Comparison of ENCODE assay signal across 9 mouse cellular contexts in genomic region chr10:17023571-17024293, GRCm38 (mm10).
DNase-seq lines count a peak whose midpoint lies in the region; ATAC-seq and TF ChIP-seq lines count a peak whose summit lies in the region.
"Had no signal": no experiment of that assay in that cellular context is flagged by ENCODE, and none has a peak within 500 bp of the region (broad histone marks: within the 10 kb centered on the region; RNA-seq: fewer than 3 reads in every experiment).

No protein-coding gene starts in this region.

- 0 out of 2 replicates have a peak, but pooled peaks have one; percentile 40 for ATAC-seq in kidney, embryonic 15.5 days (replicated peaks; ENCODE audit: low FRiP score)
- ATAC-seq in embryonic facial prominence, embryonic 14.5 days (ENCODE audit: low read depth), result peak; percentile 74
- ATAC-seq in lung, postnatal 0 days, result no peak

- no peaks in the 10 kb centered on the region for H3K36me3 ChIP-seq in kidney, embryonic 15.5 days
- no peaks in the 10 kb centered on the region for H3K36me3 ChIP-seq in embryonic facial prominence, embryonic 14.5 days (ENCODE audit: control insufficient read depth, insufficient read depth, low read length)
- no peaks in the 10 kb centered on the region for H3K36me3 ChIP-seq in lung, postnatal 0 days (ENCODE audit: insufficient read depth, low read length)
- H3K36me3 ChIP-seq: limb, embryonic 12.5 days had no signal

- H3K4me2 ChIP-seq in kidney, embryonic 15.5 days, result no peak overlapping the region
- no peak overlapping the region for H3K4me2 ChIP-seq in embryonic facial prominence, embryonic 14.5 days (ENCODE audit: low read depth, low read length)
- H3K4me2 ChIP-seq in lung, postnatal 0 days (replicated peaks; ENCODE audit: low read depth, low read length), result no peak overlapping the region
- H3K4me2 ChIP-seq: limb, embryonic 12.5 days had no signal

- no peak for DNase-seq in kidney, postnatal 25 days
- DNase-seq in embryonic facial prominence, embryonic 14.5 days (ENCODE audit: low spot score), result peak; percentile 59
- peak; percentile 18 to 27 for DNase-seq in left cerebral cortex, adult 2 months (ENCODE audit: extremely low spot score in 1 of 2, low spot score in 2 of 2)
- DNase-seq in right cerebral cortex, postnatal 4 days, result peak; percentile 7
- DNase-seq in thymus, postnatal 14 days, result no peak
- no peak for DNase-seq in testis, postnatal 10 days (ENCODE audit: low spot score)
- DNase-seq in lung, postnatal 0 days (ENCODE audit: low spot score), result no peak

- 59% methylated on average over 13 of the region's 13 CpGs for WGBS in kidney, embryonic 15.5 days
- 53% methylated on average over 13 of the region's 13 CpGs for WGBS in embryonic facial prominence, embryonic 14.5 days
- WGBS in lung, postnatal 0 days, result 87% methylated on average over 13 of the region's 13 CpGs

- H3K9ac ChIP-seq in kidney, embryonic 15.5 days, result no peak overlapping the region
- no peak overlapping the region for H3K9ac ChIP-seq in embryonic facial prominence, embryonic 14.5 days (ENCODE audit: low read depth, low read length)
- H3K9ac ChIP-seq in lung, postnatal 0 days (replicated peaks; ENCODE audit: low read depth), result no peak overlapping the region
- H3K9ac ChIP-seq: limb, embryonic 12.5 days had no signal

- H3K27ac ChIP-seq in kidney, embryonic 15.5 days, result no peak overlapping the region
- no peak overlapping the region for H3K27ac ChIP-seq in embryonic facial prominence, embryonic 14.5 days (replicated peaks; ENCODE audit: low read depth, low read length)
- no peak overlapping the region for H3K27ac ChIP-seq in left cerebral cortex, adult 2 months
- no peak overlapping the region for H3K27ac ChIP-seq in lung, postnatal 0 days (ENCODE audit: low read length)
- H3K27ac ChIP-seq: limb, embryonic 12.5 days had no signal

- no peak for TF ChIP-seq CTCF in left cerebral cortex, adult 2 months (IDR thresholded peaks at IDR 0.05)
- TF ChIP-seq CTCF in lung, postnatal 0 days (IDR thresholded peaks at IDR 0.05), result no peak

- no peaks in the 10 kb centered on the region for H3K4me1 ChIP-seq in kidney, embryonic 15.5 days
- H3K4me1 ChIP-seq in embryonic facial prominence, embryonic 14.5 days (ENCODE audit: control insufficient read depth, insufficient read depth, low read length), result no peaks in the 10 kb centered on the region
- H3K4me1 ChIP-seq in lung, postnatal 0 days (ENCODE audit: insufficient read depth, low read depth, low read length), result no peaks in the 10 kb centered on the region

- intact Hi-C loops in left cerebral cortex, adult 2 months (cut with DNase I), result loop anchor here (5.0 kb wide), 1 partner anchor 436 kb away; no protein-coding TSS in a partner anchor

- H3K4me3 ChIP-seq in kidney, embryonic 15.5 days (replicated peaks), result no peak overlapping the region
- no peak overlapping the region for H3K4me3 ChIP-seq in embryonic facial prominence, embryonic 14.5 days (ENCODE audit: low read depth, low read length)
- H3K4me3 ChIP-seq in left cerebral cortex, adult 2 months, result no peak overlapping the region
- H3K4me3 ChIP-seq in lung, postnatal 0 days (ENCODE audit: low read depth, low read length), result no peak overlapping the region
- H3K4me3 ChIP-seq: limb, embryonic 12.5 days had no signal

- H3K27me3 ChIP-seq in kidney, embryonic 15.5 days, result no peaks in the 10 kb centered on the region
- no peaks in the 10 kb centered on the region for H3K27me3 ChIP-seq in embryonic facial prominence, embryonic 14.5 days (replicated peaks; ENCODE audit: control insufficient read depth, insufficient read depth, low read length)
- H3K27me3 ChIP-seq in lung, postnatal 0 days (replicated peaks; ENCODE audit: insufficient read depth, low read length), result no peaks in the 10 kb centered on the region
- H3K27me3 ChIP-seq: limb, embryonic 12.5 days had no signal

- no peak for TF ChIP-seq EP300 in lung, postnatal 0 days (IDR thresholded peaks at IDR 0.05)

- H3K9me3 ChIP-seq in kidney, embryonic 15.5 days (replicated peaks), result no peaks in the 10 kb centered on the region
- H3K9me3 ChIP-seq in embryonic facial prominence, embryonic 14.5 days (ENCODE audit: control insufficient read depth, low read length), result no peaks in the 10 kb centered on the region
- H3K9me3 ChIP-seq in lung, postnatal 0 days (ENCODE audit: low read length), result no peaks in the 10 kb centered on the region
- H3K9me3 ChIP-seq: limb, embryonic 12.5 days had no signal

Comparison
In these comparisons a context has a peak if more than half of its experiments do, and no peak if none do; other contexts are left out.
1. DNase-seq: peak in embryonic facial prominence, embryonic 14.5 days (single experiment), left cerebral cortex, adult 2 months (2 of 2) and right cerebral cortex, postnatal 4 days (single experiment); none in kidney, postnatal 25 days (0 of 2), thymus, postnatal 14 days (single experiment), testis, postnatal 10 days (single experiment) and lung, postnatal 0 days (single experiment).